Mouse (Mus musculus) liver, embryonic 13.5 days (tissue): ENCODE results near the gene Tmem116. TPM values are rescaled to one million over a fixed set of nuclear protein-coding genes. Genes with fewer than 3 reads are reported as not detected.
"Not testable (repeated sequence)": the region's sequence is repeated elsewhere in the genome, so short reads cannot be mapped to it uniquely, and the experiment has no call there.

Source experiments
- ATAC-seq: fragments of 200-750 bp; cut with Nextera tagmentation; 2 replicates; pipeline ENCODE4 v1.8.0; 2017; ENCODE audit warnings: low read depth, mild to moderate bottlenecking, moderate number of reproducible peaks, moderate library complexity
- DNase-seq: peaks from one replicate; pipeline ENCODE4 v3.0.0; 2022
- H3K27ac ChIP-seq: fragments of 300-500 bp; sonication (generic); 2 replicates; pipeline ENCODE4 v1.5.1; 2015; ENCODE audit warnings: moderate library complexity, mild to moderate bottlenecking, inconsistent platforms
- H3K27me3 ChIP-seq: fragments of 300-500 bp; sonication (generic); 2 replicates; pipeline ENCODE4 v1.6.1; 2015; ENCODE audit warnings: mild to moderate bottlenecking, inconsistent platforms
- H3K36me3 ChIP-seq: fragments of 300-500 bp; sonication (generic); 2 replicates; pipeline ENCODE4 v1.6.1; 2015; ENCODE audit warnings: mild to moderate bottlenecking, inconsistent platforms
- H3K4me1 ChIP-seq: fragments of 300-500 bp; sonication (generic); replicated peaks from 2 replicates; pipeline ENCODE4 v1.6.1; 2015; ENCODE audit warnings: inconsistent platforms
- H3K4me2 ChIP-seq: fragments of 300-500 bp; sonication (generic); 2 replicates; pipeline ENCODE4 v1.6.1; 2015; ENCODE audit warnings: inconsistent platforms, mild to moderate bottlenecking, moderate library complexity
- H3K4me3 ChIP-seq: fragments of 300-500 bp; sonication (generic); replicated peaks from 2 replicates; pipeline ENCODE4 v1.5.1; 2015; ENCODE audit warnings: mild to moderate bottlenecking, inconsistent platforms
- H3K9ac ChIP-seq: fragments of 300-500 bp; sonication (generic); 2 replicates; pipeline ENCODE4 v1.6.1; 2015; ENCODE audit warnings: mild to moderate bottlenecking, inconsistent platforms
- H3K9me3 ChIP-seq: fragments of 300-500 bp; sonication (generic); replicated peaks from 2 replicates; pipeline ENCODE4 v1.6.1; 2016; ENCODE audit warnings: inconsistent platforms
- WGBS: fragments of 180-500 bp; shearing (Covaris S2); methylation state at CpG from one replicate; pipeline ENCODE4 v1.1.7; 2015; ENCODE audit not compliant: insufficient replicate concordance; 5-methylcytosine and 5-hydroxymethylcytosine counted together
- polyA plus RNA-seq: library from polyadenylated mRNA; unstranded; fragments of >200 nt; fragmentation: Nextera tagmentation; extraction: Ambion mirVana; gene quantifications from 2 replicates; pipeline ENCODE4 v1.2.1, GENCODE M21; 2015

The Tmem116 gene
- polyA plus RNA-seq, 1 experiment from 2014 or later: 1.3 TPM

DNA sequence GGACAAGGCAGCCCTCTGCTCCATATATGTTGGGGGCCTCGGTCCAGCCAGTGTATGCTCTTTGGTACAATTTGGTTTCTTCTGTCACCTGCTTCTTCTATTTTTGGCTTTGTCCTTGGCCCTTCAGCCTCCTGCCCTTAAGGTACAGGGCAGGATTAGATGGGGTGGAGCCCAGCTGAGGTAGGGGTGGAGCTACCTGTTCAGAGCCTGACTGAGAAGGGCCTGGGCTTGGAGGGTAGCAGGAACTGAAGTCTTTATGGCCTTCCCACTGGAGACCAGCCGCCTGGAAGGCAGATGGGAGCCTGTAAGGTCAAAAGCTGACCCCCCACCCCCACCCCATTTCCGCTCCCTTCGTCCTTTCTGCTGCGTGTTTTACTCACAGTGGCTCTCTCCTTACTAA lies 11.3 kb downstream of the Tmem116 start:
- H3K27me3 ChIP-seq: no peaks in the 10 kb centered on the region
- 71% methylated on average over 5 of the region's 5 CpGs for WGBS
- H3K4me2 ChIP-seq: no peak overlapping the region
- DNase-seq: no peak
- H3K9ac ChIP-seq: peak overlapping the region; percentile 47; the same call in 1 of the 2 replicates
- 0 out of 2 replicates have a peak, but pooled peaks cover 2% of the 10 kb centered on the region for H3K9me3 ChIP-seq
- H3K4me3 ChIP-seq: no peak overlapping the region
- ATAC-seq: no peak
- peaks cover 26% of the 10 kb centered on the region for H3K4me1 ChIP-seq
- no peaks in the 10 kb centered on the region for H3K36me3 ChIP-seq
- no peak overlapping the region for H3K27ac ChIP-seq

DNA sequence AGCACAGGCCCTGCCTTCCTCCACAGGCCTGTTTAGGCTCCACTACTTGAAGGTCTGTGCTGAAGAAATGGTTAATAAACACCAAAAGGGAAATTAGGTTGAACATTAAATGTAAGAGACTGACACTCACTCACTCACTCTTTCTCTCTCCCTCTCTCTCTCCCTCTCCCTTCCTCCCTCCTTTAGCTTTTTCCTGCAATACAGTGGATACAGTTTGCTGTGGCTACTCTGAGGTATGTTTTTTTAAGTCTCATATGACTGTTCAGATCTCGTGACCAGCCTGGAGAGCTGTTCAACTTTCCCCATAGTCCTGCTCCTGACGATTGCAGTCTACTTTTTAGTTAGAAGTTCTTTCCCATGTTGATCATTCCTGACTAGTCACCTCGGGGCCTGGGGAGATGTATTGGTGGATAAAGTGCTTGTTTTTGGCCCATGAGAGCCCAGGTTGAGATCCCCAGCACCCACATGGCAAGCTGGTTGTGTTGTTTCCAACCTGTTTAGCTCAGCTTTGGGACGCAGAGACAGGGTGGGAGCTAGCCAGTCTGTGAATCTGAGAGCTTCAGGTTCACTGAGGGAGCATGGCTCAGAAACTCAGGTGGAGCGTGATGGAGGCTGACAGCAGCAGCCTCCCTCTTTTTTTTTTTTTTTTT lies 12.0 kb downstream of the Tmem116 start:
- 63% methylated on average over 5 of the region's 5 CpGs for WGBS
- no peak overlapping the region for H3K27ac ChIP-seq

DNA sequence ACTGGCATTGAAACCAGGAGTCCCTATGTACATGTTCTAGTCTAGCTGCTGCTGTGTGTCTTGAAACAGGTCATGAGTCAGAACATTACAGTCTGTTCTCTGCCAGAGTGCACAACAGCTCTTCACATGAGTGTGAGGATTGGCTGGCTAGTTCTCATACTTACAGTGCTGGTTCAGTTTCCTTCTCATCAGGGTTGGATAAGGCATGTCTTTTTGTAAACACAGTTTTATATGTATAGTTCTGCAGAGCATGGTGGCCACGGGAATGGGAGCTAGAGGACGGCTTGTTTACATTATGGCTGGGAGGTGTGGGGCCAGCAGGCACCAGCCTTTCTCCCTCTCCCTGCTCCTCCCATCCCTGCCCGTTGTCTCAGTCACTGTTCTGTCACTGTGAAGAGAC lies 17.9 kb downstream of the Tmem116 start:
- Histone ChIP-seq H3K9me3 (no peaks in the 10 kb centered on the region), H3K36me3 (no peaks in the 10 kb centered on the region), H3K4me1 (peaks cover 45% of the 10 kb centered on the region), H3K27ac (peak overlapping the region; percentile 58; the same call in 1 of the 2 replicates), H3K27me3 (no peaks in the 10 kb centered on the region), H3K4me2 (no peak overlapping the region), H3K4me3 (no peak overlapping the region), H3K9ac (no peak overlapping the region)
- ATAC-seq: no peak
- 39% methylated on average over 3 of the region's 3 CpGs for WGBS
- DNase-seq: no peak

More for the DNA sequence above, 12.0 kb downstream of the Tmem116 start:
- H3K4me3 ChIP-seq: no peak overlapping the region
- H3K9me3 ChIP-seq: 0 out of 2 replicates have a peak, but pooled peaks cover 2% of the 10 kb centered on the region
- H3K4me2 ChIP-seq: no peak overlapping the region
- DNase-seq: no peak
- ATAC-seq: no peak
- no peak overlapping the region for H3K9ac ChIP-seq
- H3K36me3 ChIP-seq: no peaks in the 10 kb centered on the region
- no peaks in the 10 kb centered on the region for H3K27me3 ChIP-seq
- peaks cover 26% of the 10 kb centered on the region for H3K4me1 ChIP-seq

DNA sequence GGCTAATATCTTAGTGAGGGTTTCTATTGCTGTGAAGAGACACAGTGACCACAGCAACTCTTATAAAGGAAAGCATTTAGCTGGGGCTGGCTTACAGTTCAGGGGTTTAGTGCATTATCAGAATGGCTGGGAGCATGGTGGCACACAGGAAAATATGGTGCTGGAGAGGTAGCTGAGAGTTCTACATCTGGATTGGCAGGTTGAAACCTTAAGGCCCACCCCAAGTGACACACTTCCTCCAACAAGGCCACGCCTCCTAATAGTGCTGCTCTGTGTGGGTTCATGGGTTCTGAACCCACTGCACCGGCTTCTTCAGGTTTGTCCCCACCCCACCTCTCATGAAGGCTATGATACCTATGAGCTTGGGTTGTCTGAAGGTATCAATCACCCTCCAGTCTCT lies 20.7 kb downstream of the Tmem116 start:
- H3K27me3 ChIP-seq: no peaks in the 10 kb centered on the region
- 69% methylated on average over 2 of the region's 2 CpGs for WGBS

DNA sequence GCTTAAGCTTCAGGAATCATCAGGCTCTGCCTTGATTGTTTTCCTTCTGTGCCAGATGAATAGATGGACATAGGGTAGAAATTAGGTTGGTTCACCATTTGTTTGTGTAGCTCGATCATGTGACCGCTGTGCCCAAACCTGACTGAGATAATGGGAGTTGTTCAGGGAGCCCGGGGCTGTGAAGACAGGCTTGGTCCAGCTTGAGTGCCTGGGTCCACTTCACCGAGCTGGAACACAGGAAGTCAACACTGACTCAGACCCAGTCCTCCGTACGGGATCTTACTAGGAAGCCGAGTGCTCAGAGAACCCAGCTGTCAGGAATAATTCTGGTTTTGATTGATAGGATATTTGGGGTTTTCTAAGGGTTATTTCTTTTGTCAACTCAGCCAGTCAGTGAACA lies 22.9 kb downstream of the Tmem116 start:
- peaks cover 65% of the 10 kb centered on the region for H3K4me1 ChIP-seq
- peak overlapping the region; percentile 74 for H3K27ac ChIP-seq
- H3K36me3 ChIP-seq: no peaks in the 10 kb centered on the region
- H3K9me3 ChIP-seq: no peaks in the 10 kb centered on the region
- H3K4me2 ChIP-seq: no peak overlapping the region
- no peak overlapping the region; the same call in 1 of the 2 replicates for H3K9ac ChIP-seq
- no peaks in the 10 kb centered on the region for H3K27me3 ChIP-seq
- DNase-seq: no peak
- 81% methylated on average over 7 of the region's 7 CpGs for WGBS
- no peak for ATAC-seq
- no peak overlapping the region for H3K4me3 ChIP-seq

More for the DNA sequence above, 20.7 kb downstream of the Tmem116 start:
- Histone ChIP-seq H3K4me3 (no peak overlapping the region), H3K4me2 (no peak overlapping the region), H3K4me1 (peaks cover 70% of the 10 kb centered on the region), H3K9me3 (no peaks in the 10 kb centered on the region), H3K9ac (no peak overlapping the region), H3K36me3 (no peaks in the 10 kb centered on the region), H3K27ac (0 out of 2 replicates have a peak overlapping the region, but pooled peaks have one; percentile 47)
- no peak for ATAC-seq
- no peak for DNase-seq

DNA sequence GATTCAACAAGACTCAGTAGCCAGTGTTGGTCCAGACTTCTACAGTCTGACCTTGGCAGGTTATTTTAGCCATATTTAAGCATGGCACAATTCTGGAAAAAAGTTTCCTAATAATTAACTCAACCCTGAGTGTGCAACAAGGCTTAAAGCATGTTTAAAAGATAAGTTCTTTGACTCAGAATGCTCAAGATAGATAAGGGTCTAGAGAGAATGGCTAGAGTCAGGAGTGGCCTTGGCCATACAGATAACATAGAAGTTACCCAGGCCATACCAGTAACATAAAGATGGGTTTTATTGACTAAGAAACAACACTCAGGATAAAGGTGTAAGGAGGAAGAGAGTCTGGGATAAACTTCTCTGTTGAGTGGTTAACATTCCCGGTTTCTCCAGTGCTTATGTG lies 24.3 kb downstream of the Tmem116 start:
- no peaks in the 10 kb centered on the region for H3K36me3 ChIP-seq
- WGBS: 31% methylated on average over 1 of the region's 1 CpGs
- peak; percentile 87 for ATAC-seq
- peaks cover 50% of the 10 kb centered on the region for H3K4me1 ChIP-seq
- no peaks in the 10 kb centered on the region for H3K27me3 ChIP-seq
- H3K9ac ChIP-seq: peak overlapping the region; percentile 1; the same call in 1 of the 2 replicates
- H3K4me3 ChIP-seq: no peak overlapping the region
- peak overlapping the region; percentile 20 for H3K4me2 ChIP-seq
- peak; percentile 42 for DNase-seq
- H3K9me3 ChIP-seq: no peaks in the 10 kb centered on the region
- H3K27ac ChIP-seq: peak overlapping the region; percentile 74

DNA sequence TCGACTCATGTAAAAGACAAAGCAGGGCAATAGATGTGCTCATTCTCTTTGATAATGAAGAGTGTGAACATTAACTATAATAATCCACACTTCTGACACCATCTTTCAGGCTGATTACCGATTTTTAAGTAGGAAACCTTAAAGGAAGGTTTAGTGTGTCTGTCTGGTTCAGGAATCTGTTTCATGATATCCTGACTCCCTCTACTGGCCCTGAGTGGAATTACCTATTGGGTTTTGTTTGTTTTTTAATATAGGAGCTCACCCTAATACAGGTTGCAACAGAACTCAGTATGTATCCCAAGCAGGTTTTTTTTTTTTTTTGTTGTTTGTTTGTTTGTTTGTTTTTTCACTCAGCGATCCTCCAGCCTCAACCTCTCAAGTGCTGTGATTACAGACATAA lies 26.0 kb downstream of the Tmem116 start:
- H3K27me3 ChIP-seq: no peaks in the 10 kb centered on the region
- H3K4me2 ChIP-seq: no peak overlapping the region
- no peak overlapping the region for H3K4me3 ChIP-seq
- H3K36me3 ChIP-seq: no peaks in the 10 kb centered on the region
- H3K4me1 ChIP-seq: peaks cover 37% of the 10 kb centered on the region
- H3K9ac ChIP-seq: no peak overlapping the region
- H3K9me3 ChIP-seq: no peaks in the 10 kb centered on the region
- 26% methylated on average over 3 of the region's 3 CpGs for WGBS
- ATAC-seq (no peak), DNase-seq (peak; percentile 58)
- no peak overlapping the region for H3K27ac ChIP-seq

DNA sequence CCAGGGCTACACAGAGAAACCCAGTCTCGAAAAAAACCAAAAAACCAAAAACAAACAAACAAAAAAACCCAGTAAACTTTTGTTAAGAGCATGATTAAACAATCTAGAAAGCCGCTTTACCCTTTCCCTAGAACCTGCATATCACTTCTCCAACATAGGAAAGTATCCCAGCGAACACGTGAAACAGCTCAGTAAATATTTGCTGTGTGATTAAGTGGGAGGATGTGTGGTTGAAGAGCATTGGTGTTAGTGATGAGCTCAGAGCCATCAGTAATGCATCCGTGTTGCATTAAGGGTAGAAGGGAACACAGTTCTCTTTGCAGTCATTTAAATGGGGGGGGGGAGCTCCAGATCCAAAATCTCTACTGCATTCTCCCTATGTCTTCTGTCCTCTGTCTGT lies 33.1 kb downstream of the Tmem116 start:
- Histone ChIP-seq H3K27ac (no peak overlapping the region), H3K9me3 (no peaks in the 10 kb centered on the region), H3K36me3 (no peaks in the 10 kb centered on the region), H3K9ac (no peak overlapping the region), H3K27me3 (0 out of 2 replicates have a peak, but pooled peaks cover 4% of the 10 kb centered on the region), H3K4me1 (no peaks in the 10 kb centered on the region), H3K4me2 (no peak overlapping the region), H3K4me3 (no peak overlapping the region)
- DNase-seq (no peak), ATAC-seq (no peak)
- 60% methylated on average over 5 of the region's 5 CpGs for whole genome bisulfite sequencing

DNA sequence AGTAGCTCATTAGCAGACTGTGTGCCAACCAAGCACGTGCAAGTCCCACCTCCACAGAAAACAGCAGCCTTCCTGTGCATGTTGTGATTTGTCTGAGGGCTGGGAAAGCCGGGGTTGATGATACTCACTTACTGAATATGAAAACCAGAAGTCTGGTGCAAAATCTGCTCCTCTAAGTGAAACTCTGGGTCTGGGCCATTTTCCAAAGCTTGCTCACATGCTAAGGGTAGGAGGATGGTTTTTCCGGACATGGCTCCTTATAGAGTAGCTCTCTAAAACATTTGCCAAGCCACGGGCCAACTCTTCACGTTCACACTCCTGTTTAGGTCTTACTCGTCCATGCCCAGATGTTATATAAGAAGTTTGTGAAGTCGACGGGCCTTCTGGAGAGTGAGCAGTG lies 41.6 kb downstream of the Tmem116 start:
- ATAC-seq (no peak), DNase-seq (no peak)
- Histone ChIP-seq H3K4me3 (no peak overlapping the region), H3K36me3 (no peaks in the 10 kb centered on the region), H3K9ac (no peak overlapping the region), H3K9me3 (no peaks in the 10 kb centered on the region), H3K4me2 (no peak overlapping the region), H3K27me3 (no peaks in the 10 kb centered on the region), H3K4me1 (no peaks in the 10 kb centered on the region), H3K27ac (no peak overlapping the region)
- WGBS: 57% methylated on average over 8 of the region's 8 CpGs

DNA sequence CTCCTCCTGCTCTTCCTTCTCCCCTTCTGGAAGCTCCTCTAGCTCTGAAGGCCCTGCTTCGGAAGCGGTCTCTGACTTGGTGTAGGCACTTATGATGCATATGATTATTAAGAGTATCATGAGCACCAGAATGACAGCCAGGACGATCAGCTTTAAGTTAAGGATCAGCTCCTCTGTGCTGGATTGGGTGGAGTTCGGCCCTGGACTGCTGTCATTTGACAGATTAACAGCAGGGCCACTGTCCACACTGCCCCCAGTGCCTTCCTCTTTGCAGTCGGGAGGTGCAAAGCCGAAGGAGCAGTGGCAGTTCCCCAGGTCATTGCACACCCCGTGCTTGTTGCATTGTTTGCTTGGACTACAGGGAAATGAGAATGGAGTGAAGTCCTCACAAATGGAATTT lies 49.0 kb downstream of the Tmem116 start:
- no peaks in the 10 kb centered on the region for H3K27me3 ChIP-seq
- H3K36me3 ChIP-seq: no peaks in the 10 kb centered on the region
- H3K4me1 ChIP-seq: peaks cover 14% of the 10 kb centered on the region
- WGBS: 21% methylated on average over 7 of the region's 7 CpGs
- no peak overlapping the region for H3K4me3 ChIP-seq
- H3K27ac ChIP-seq: no peak overlapping the region
- peak overlapping the region; percentile 36 for H3K4me2 ChIP-seq
- H3K9me3 ChIP-seq: no peaks in the 10 kb centered on the region
- ATAC-seq: 0 out of 2 replicates have a peak, but pooled peaks have one; percentile 43
- no peak for DNase-seq
- peak overlapping the region; percentile 15; the same call in 1 of the 2 replicates for H3K9ac ChIP-seq

DNA sequence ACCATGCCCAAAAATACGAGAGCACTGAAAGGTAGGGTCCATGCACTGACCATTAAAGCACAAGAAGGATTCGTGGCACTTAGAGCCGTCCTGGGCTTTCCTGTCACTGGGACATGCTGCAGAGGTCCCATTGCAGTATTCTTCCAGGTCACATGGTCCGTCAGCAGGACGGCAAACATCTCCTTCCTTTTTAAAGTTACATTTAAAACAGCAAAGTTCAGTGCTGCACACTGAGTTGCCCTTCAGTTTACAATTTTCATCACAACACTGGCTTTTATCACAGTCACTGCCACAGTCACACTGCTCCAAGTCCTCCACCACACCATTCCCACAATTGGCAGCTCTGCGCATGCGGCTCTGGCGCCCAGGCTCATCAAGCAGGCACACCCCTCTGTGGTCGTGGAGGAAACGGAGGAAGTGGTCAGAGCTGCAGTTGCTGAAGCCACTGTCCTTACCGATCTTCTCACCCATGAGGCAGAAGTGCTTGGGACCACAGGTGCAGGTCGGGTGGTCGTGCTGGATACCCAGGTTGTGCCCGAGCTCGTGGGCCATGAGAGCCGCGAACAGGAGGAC lies 49.8 kb downstream of the Tmem116 start:
- DNase-seq (peak; percentile 10), ATAC-seq (0 out of 2 replicates have a peak, but pooled peaks have one; percentile 47)
- not testable (repeated sequence) for H3K27me3 ChIP-seq, H3K36me3 ChIP-seq, H3K4me3 ChIP-seq, H3K27ac ChIP-seq, H3K9ac ChIP-seq, H3K9me3 ChIP-seq
- Histone ChIP-seq H3K4me1 (peaks cover 14% of the 10 kb centered on the region), H3K4me2 (peak overlapping the region; percentile 36)
- 28% methylated on average over 11 of the region's 17 CpGs for WGBS

DNA sequence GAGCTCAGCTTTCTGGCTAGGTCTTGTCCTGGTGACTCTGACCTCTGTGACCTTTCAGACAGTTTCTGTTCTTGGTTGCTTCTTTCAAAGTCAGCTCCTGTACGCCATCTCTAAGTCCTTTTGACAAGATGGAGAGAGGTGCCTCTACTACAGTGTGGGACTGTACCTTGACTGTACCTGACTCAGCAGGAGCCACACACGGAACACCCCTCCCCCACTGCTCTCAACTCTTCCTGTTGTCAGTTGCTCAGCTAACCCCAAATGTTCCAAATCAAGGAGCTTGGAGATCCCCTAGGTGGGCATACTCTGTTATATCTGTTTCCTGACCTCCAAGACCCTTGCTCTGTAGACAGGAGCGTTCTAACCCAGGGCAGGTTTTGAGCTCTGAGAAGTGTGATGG lies 51.5 kb downstream of the Tmem116 start, which contains the start of gene Adam1b:
TSS of gene Adam1b (minus strand) at position 205 of the 400 bp plus-strand sequence.
- no peak for DNase-seq
- no peak within 1 kb of the TSS for H3K4me3 ChIP-seq
- H3K4me2 ChIP-seq: no peak within 1 kb of the TSS
- H3K27ac ChIP-seq: no peak within 1 kb of the TSS
- no peak for ATAC-seq
- 58% methylated on average over 3 of the region's 3 CpGs for WGBS
- H3K36me3 ChIP-seq: no peaks in the 10 kb centered on the region
- H3K9me3 ChIP-seq: no peaks in the 10 kb centered on the region
- peaks cover 14% of the 10 kb centered on the region for H3K4me1 ChIP-seq
- H3K9ac ChIP-seq: no peak within 1 kb of the TSS
- H3K27me3 ChIP-seq: no peaks in the 10 kb centered on the region
